Mouse (Mus musculus): ENCODE results near the gene Fam84a.
A peak's percentile ranks its signal among the peaks of the same experiment; 100 is the strongest.

Fam84a gene

GRCm38 (mm10) chr12:14151921-14152320 is at the start of gene Fam84a:
TSS of gene Fam84a (minus strand) at chr12:14152054.
- peak; percentile 96 for DNase-seq (ENCODE audit: low read depth, low spot score)

- no peak for DNase-seq (ENCODE audit: low read depth, low spot score)
Measured at GRCm38 (mm10) chr12:14195479-14195878, 43.6 kb upstream of the Fam84a start.

DNA sequence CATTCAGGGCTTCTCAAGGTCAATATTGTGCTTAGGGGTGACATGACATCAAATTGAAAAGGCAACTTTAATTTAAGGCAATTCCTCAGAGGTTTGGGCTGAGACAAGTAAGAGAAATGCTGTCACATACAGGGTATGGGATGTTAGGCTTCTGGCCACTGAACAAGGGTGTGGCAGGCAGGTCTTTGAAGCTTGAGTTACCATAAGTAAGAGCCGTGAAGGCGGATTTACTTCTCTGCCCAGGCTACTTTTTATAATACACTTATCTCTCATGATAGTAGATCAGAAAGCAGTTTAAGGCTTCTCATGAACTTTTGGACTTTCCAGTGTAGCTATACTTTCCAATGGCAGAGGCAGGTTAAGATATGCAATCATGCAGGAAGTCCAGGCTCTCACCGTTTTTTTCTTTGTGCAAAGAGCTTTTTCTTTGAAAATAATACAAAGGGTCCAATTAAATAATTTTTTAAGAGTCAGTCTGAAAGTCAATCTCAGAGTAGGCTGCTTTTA is 34.9 kb upstream of the Fam84a start:
- DNase-seq (ENCODE audit: low read depth, low spot score): no peak

GRCm38 (mm10) chr12:14165713-14166112 is 13.9 kb upstream of the Fam84a start:
- DNase-seq (ENCODE audit: low read depth, low spot score): peak; percentile 69

DNA sequence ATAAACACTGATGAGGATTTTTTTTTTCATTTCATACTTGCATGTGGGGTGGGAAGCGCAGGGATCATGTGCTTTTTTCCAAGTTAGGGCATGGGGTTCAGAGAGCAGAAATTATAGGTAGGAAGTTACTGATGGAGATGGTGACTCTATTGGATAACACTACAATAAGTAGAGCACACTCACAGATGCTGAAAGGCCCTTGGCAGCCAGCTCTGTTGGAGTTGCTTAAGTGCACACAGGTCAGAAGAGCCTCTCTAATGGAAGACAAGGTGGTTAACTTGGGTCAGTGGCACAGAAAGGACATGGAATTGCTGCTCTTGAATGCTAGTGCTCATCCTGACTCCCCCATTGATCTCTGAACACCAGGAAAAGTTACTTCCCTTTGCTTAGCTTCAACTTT is 13.1 kb upstream of the Fam84a start:
- no peak for DNase-seq (ENCODE audit: low read depth, low spot score)

GRCm38 (mm10) chr12:14152426-14152825 is 572 bp upstream of the Fam84a start:
- DNase-seq (ENCODE audit: low read depth, low spot score): peak; percentile 72

DNA sequence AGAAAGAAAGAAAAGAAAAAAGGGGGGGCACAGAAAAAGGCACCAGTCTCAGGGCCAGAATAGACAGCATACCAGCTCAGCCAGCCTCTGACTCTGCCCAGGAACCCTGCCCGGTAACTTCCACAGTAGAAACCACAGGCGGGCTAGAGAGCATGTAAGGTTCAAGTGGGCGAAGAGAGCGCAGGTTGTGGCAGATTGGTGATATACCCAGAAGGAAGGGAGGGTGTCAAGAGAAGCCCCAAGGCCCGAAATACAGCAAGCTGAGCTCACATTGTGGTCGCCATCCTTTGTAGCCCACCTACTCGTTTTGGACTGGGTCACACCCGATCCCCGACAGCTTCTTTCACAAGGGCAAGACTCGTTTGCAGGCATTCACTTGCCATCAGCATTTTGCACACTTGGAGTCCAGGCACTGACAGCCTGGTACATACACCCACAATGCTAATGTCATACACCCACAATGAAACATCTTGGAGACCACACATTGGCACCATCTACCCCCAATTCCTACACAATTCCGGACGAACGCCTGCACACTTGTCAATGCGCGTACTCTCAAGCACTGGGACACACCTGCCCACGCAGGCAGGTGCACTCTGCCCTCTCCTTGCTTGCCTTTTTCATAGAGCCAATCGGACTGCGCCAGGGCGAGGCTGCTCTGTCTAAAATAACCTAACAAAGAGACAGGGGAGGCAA is 770 bp downstream of the Fam84a start:
- DNase-seq (ENCODE audit: low read depth, low spot score): peak; percentile 70

GRCm38 (mm10) chr12:14150568-14150909 is 1.3 kb downstream of the Fam84a start:
- peak; percentile 26 for DNase-seq (ENCODE audit: low read depth, low spot score)

- peak; percentile 86 for DNase-seq (ENCODE audit: low read depth, low spot score)
Measured at GRCm38 (mm10) chr12:14149843-14150567, 1.8 kb downstream of the Fam84a start.

GRCm38 (mm10) chr12:14149022-14149842 is 2.6 kb downstream of the Fam84a start:
- DNase-seq (ENCODE audit: low read depth, low spot score): peak; percentile 41

- DNase-seq (ENCODE audit: low read depth, low spot score): no peak
Measured at GRCm38 (mm10) chr12:14137046-14137445, 14.8 kb downstream of the Fam84a start.

- DNase-seq (ENCODE audit: low read depth, low spot score): peak; percentile 77
Measured at GRCm38 (mm10) chr12:14114730-14115129, 37.1 kb downstream of the Fam84a start.

DNA sequence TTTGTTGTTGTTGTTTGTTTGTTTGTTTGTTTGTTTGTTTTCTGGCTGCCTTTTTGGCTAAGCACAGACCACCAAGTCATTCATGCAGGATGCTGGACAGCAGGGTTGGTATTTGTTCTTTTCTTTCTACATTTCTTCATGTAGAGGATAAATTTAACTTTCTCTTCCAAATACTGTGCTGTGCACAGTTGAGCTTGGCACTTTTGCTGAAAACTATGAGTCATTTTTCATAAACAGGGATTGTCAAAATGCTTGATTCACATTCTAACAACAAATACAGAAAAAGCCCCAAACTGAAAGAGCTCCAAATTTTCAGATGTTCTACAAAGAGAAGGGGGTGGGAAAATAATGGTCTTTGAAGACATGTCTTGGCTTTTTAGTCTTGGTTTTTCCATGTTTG is 54.9 kb downstream of the Fam84a start:
- DNase-seq (ENCODE audit: low read depth, low spot score): peak; percentile 69

All from brain, adult 2 months (tissue).